In genomic region chr17:8461568-8461967, GRCm38 (mm10) we compare ENCODE assay signal across 8 mouse cellular contexts. TPM values are rescaled to one million over a fixed set of nuclear protein-coding genes. Genes with fewer than 3 reads are reported as not detected.
DNase-seq lines count a peak whose midpoint lies in the region; ATAC-seq and TF ChIP-seq lines count a peak whose summit lies in the region.
"Had no signal": no experiment of that assay in that cellular context is flagged by ENCODE, and none has a peak within 500 bp of the region (broad histone marks: within the 10 kb centered on the region; RNA-seq: fewer than 3 reads in every experiment).

No protein-coding gene starts in this region.

- H3K4me1 ChIP-seq in kidney, embryonic 15.5 days, result 0 out of 2 replicates have a peak, but pooled peaks cover 3% of the 10 kb centered on the region
- H3K4me1 ChIP-seq in ES-E14 (ENCODE audit: control insufficient read depth in 2 of 2, insufficient read depth in 2 of 2, low read length in 2 of 2, poor library complexity in 1 of 2), result peaks cover 0 to 4% of the 10 kb centered on the region in 2 experiments; a peak in 1 of 4 replicates
- no peaks in the 10 kb centered on the region for H3K4me1 ChIP-seq in cortical plate, adult 2 months (ENCODE audit: control insufficient read depth, insufficient read depth, low read length)

- no peak overlapping the region for H3K4me2 ChIP-seq in kidney, embryonic 15.5 days

- peaks cover 36% of the 10 kb centered on the region for H3K27me3 ChIP-seq in kidney, embryonic 15.5 days

- no peak for ATAC-seq in kidney, embryonic 15.5 days (replicated peaks; ENCODE audit: low FRiP score)

- H3K27ac ChIP-seq in kidney, embryonic 15.5 days, result no peak overlapping the region
- H3K27ac ChIP-seq in ES-E14 (ENCODE audit: insufficient read depth, low read depth, low read length, poor library complexity, severe bottlenecking), result no peak overlapping the region
- no peak overlapping the region for H3K27ac ChIP-seq in cortical plate, adult 2 months (ENCODE audit: insufficient read depth, low read length)

- TF ChIP-seq POLR2A in cortical plate, adult 2 months (IDR thresholded peaks at IDR 0.05; ENCODE audit: extremely low read depth, insufficient read depth, low read length), result no peak

- 6% methylated on average over 4 of the region's 4 CpGs for WGBS in kidney, embryonic 15.5 days

- intact Hi-C loops in left cerebral cortex, postnatal 14 days (cut with DNase I), result loop anchor here (1.0 to 5.0 kb wide), 2 partner anchors 71 to 204 kb away; no protein-coding TSS in a partner anchor

- DNase-seq in kidney, adult 18-20 months, result peak; percentile 29
- peak; percentile 55 to 56 for DNase-seq in B cell, adult 2 months
- peak; percentile 31 for DNase-seq in ES-E14 (ENCODE audit: low read depth, low spot score)
- peak; percentile 52 to 69 for DNase-seq in left cerebral cortex, postnatal 14 days (ENCODE audit: low spot score in 2 of 2)
- DNase-seq in right cerebral cortex, postnatal 25 days, result peak; percentile 32

- in situ Hi-C loops in ES-E14 (cut with MboI; ENCODE audit: low sequenced_read_pairs in 2 of 2, unreplicated experiment in 2 of 2), result loop anchor here in 1 of 2 experiments (10.0 kb wide), 1 partner anchor 133 kb away; no protein-coding TSS in a partner anchor

- H3K36me3 ChIP-seq in kidney, embryonic 15.5 days, result no peaks in the 10 kb centered on the region
- no peaks in the 10 kb centered on the region for H3K36me3 ChIP-seq in ES-E14 (ENCODE audit: control insufficient read depth, insufficient read depth, low read length, poor library complexity, severe bottlenecking)

- H3K4me3 ChIP-seq in kidney, embryonic 15.5 days (replicated peaks), result no peak overlapping the region
- H3K4me3 ChIP-seq in ES-E14 (ENCODE audit: insufficient read depth in 1 of 2, low read depth in 1 of 2, low read length in 2 of 2, poor library complexity in 1 of 2, severe bottlenecking in 1 of 2), result no peak overlapping the region
- H3K4me3 ChIP-seq in cortical plate, adult 2 months (ENCODE audit: insufficient read depth, low read length), result no peak overlapping the region
- H3K4me3 ChIP-seq: megakaryocyte, embryonic 14.5 days had no signal

- no peaks in the 10 kb centered on the region for H3K9me3 ChIP-seq in kidney, embryonic 15.5 days (replicated peaks)
- no peaks in the 10 kb centered on the region for H3K9me3 ChIP-seq in ES-E14 (ENCODE audit: control insufficient read depth, insufficient read depth, low read depth, low read length)
- H3K9me3 ChIP-seq: megakaryocyte, embryonic 14.5 days had no signal

- peak; percentile 64 for TF ChIP-seq CTCF in cortical plate, adult 2 months (IDR thresholded peaks at IDR 0.05; ENCODE audit: extremely low read depth, insufficient read depth, low read length)

- H3K9ac ChIP-seq in kidney, embryonic 15.5 days, result no peak overlapping the region
- H3K9ac ChIP-seq in ES-E14 (ENCODE audit: insufficient read depth, low read depth, low read length, poor library complexity, severe bottlenecking), result no peak overlapping the region

TF ChIP-seq in ES-E14, 5 proteins besides CTCF, POLR2A, EP300 and RAD21:
- TF ChIP-seq HCFC1 (IDR thresholded peaks at IDR 0.05; ENCODE audit: borderline replicate concordance, insufficient read depth, low read length), result no peak
- no peak for TF ChIP-seq MAFK (IDR thresholded peaks at IDR 0.05; ENCODE audit: insufficient read depth, low read depth, low read length)
- TF ChIP-seq ZC3H11A (IDR thresholded peaks at IDR 0.05; ENCODE audit: borderline replicate concordance, low read depth, low read length), result no peak
- TF ChIP-seq ZNF384 (IDR thresholded peaks at IDR 0.05; ENCODE audit: low read depth, low read length), result no peak
- TF ChIP-seq CHD2 (IDR thresholded peaks at IDR 0.05; ENCODE audit: low read depth, low read length), result no peak

RNA-seq across cellular contexts. Expression of gene T, which starts 27.3 kb away (rescaled TPM):
- polyA plus RNA-seq in kidney, embryonic 15.5 days (2015; fragmentation: Nextera tagmentation; extraction: Ambion mirVana), result 0.19 and 0.42 TPM in 2 replicates
- total RNA-seq in ES-E14 (2012; rRNA removed), result 1.7 and 3.5 TPM in 2 replicates
- polyA plus RNA-seq in cortical plate, adult 2 months (2012; rRNA removed), result 0.10 and 0.11 TPM in 2 replicates
- total RNA-seq in left cerebral cortex, postnatal 14 days (2021), result not detected
